Mouse (Mus musculus) leukemia stem cell, adult 10-12 weeks (primary cell): ENCODE data around the gene Lipt2. TPM values are rescaled to one million over a fixed set of nuclear protein-coding genes. Genes with fewer than 3 reads are reported as not detected.

Experiments used
- polyA plus RNA-seq: library from polyadenylated mRNA; stranded (reverse); fragments of >175 nt; gene quantifications from 2 replicates; pipeline ENCODE4 v1.2.3, GENCODE M21; 2012; ENCODE audit warnings: low replicate concordance

The Lipt2 gene
- polyA plus RNA-seq: 2.5 and 4.8 TPM in 2 replicates

DNA sequence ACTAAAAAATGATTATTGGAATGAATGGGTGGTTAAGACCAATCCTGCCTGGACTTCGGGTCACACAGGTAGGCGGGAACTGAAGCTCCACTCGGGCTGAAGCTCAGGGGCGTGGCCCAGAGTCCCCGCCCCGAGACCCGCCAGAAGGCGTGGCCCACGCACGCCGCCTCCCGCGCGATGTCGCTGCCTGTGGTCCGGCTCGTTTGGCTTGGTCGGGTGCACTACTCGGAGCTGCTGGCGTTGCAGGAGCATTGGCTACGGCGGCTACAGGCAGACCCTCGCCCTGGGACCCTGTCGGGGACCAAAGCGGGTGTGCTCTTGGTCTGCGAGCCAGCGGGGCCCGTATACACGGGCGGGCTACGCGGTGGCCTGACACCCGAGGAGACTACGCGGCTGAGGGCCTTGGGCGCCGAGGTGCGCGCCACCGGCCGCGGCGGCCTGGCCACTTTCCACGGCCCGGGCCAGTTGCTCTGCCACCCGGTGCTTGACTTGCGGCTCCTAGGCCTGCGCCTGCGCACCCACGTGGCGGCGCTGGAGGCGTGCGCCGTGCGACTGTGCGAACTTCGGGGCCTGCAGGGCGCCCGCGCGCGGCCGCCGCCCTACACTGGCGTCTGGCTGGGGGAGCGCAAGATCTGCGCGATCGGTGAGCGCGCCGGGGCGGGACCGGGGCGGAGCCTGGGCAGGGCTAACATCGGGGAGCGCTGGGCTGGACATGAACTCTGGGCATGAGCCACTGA is at the start of gene Lipt2:
Gene Lipt2 (plus strand): TSS at position 173 of the 737 bp plus-strand sequence.

DNA sequence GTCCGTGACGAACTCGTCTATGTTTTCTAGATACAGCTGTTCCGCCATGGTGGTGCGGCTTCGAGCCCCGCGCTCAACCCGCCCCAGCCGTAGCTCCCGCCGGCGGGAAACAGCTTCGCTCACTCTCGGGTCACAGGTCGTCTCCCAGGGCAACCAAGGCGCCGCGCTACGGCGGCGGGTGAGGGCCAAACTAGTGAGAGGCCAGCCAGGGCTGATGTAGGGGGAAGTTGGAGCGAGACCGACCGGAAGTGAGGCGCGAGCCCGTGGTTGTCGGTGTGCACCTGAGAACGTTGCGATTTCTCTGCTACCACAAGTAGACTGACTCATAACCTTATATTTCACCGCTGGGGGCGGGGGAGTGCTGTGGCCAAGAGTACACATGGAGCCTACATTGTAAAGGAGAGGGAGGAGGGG is 37.7 kb upstream of the Lipt2 start, which contains the start of gene Pold3:
Gene Pold3 (minus strand): TSS at position 190 of the 414 bp plus-strand sequence.

DNA sequence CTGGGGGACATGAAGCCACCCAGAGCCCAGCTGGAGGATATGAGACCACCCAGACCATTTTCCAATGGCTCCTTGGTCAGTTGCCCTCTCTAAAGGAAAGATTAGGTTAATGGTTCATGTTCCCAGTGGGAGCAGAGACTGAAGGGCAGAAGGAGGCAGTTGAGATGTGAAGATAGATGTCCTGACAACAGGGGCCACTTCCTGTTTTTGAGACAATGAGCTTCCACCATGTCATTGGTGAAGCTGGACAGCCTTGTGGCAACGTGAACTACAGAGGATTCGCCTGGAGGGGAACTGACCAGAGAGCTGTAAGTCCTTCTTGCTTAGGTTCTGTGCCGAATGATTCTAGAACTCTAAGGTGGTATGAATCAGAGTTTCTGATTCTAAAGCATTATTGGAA is 17.2 kb downstream of the Lipt2 start, which contains the start of gene Kcne3:
Gene Kcne3 (plus strand): TSS at position 234 of the 400 bp plus-strand sequence.

Other genes starting within 250 kb of the Lipt2 start
- 1.6 and 2.2 TPM in 2 replicates for gene Rnf169, start 178.8 kb upstream of the Lipt2 start, polyA plus RNA-seq
- not detected in 2 replicates for gene Chrdl2, start 153.1 kb upstream of the Lipt2 start, polyA plus RNA-seq
- gene Pold3, start 37.7 kb upstream of the Lipt2 start, polyA plus RNA-seq: 5.8 and 6.0 TPM in 2 replicates
- not detected in 2 replicates for gene Kcne3, start 17.2 kb downstream of the Lipt2 start, polyA plus RNA-seq
- 13.3 and 18.2 TPM in 2 replicates for gene Pgm2l1, start 68.1 kb downstream of the Lipt2 start, polyA plus RNA-seq
- 0.09 TPM in 1 of 2 replicates, not detected in the other for gene P4ha3, start 126.2 kb downstream of the Lipt2 start, polyA plus RNA-seq
- 33.4 and 41.3 TPM in 2 replicates for gene C2cd3, start 213.0 kb downstream of the Lipt2 start, polyA plus RNA-seq
- 20.3 and 37.1 TPM in 2 replicates for gene Ppme1, start 213.0 kb downstream of the Lipt2 start, polyA plus RNA-seq